Mouse (Mus musculus): Measurements from ENCODE around the gene Selenos. TPM values are rescaled to one million over a fixed set of nuclear protein-coding genes. Genes with fewer than 3 reads are reported as not detected.

Gene Selenos
- polyA plus RNA-seq, 1 experiment from 2014 or later, result 110 TPM

- peak within 1 kb of the TSS; percentile 96 for H3K9ac ChIP-seq (ENCODE audit: low read depth, low read length)
- peak; percentile 64 for ATAC-seq (replicated peaks; ENCODE audit: low FRiP score)
- H3K27ac ChIP-seq (ENCODE audit: low read depth, low read length), result peak within 1 kb of the TSS; percentile 88
- DNase-seq (ENCODE audit: low spot score), result peak; percentile 92
- H3K4me1 ChIP-seq (replicated peaks; ENCODE audit: control insufficient read depth, insufficient read depth, low read length), result peaks cover 23% of the 10 kb centered on the region
- H3K4me2 ChIP-seq, result peak within 1 kb of the TSS; percentile 93
- H3K4me3 ChIP-seq (ENCODE audit: low read depth, low read length), result peak within 1 kb of the TSS; percentile 86
- no peaks in the 10 kb centered on the region for H3K27me3 ChIP-seq (replicated peaks; ENCODE audit: control insufficient read depth, insufficient read depth, low read length)
- peaks cover under 1% of the 10 kb centered on the region; the same call in 1 of the 2 replicates for H3K36me3 ChIP-seq (ENCODE audit: control insufficient read depth, insufficient read depth, low read length)
- under 1% methylated on average over 112 of the region's 123 CpGs for WGBS
- H3K9me3 ChIP-seq (ENCODE audit: control insufficient read depth, low read length), result no peaks in the 10 kb centered on the region
Observed at GRCm38 (mm10) chr7:66108961-66109854, 29.8 kb downstream of the Selenos start, which contains the start of gene Chsy1. Gene Chsy1, plus strand, starts transcription at chr7:66109515.

GRCm38 (mm10) chr7:66109855-66110635, 30.6 kb downstream of the Selenos start:
- DNase-seq (ENCODE audit: low spot score), result peak; percentile 72
- Histone ChIP-seq H3K4me3 (ENCODE audit: low read depth, low read length) (peak overlapping the region; percentile 86), H3K36me3 (ENCODE audit: control insufficient read depth, insufficient read depth, low read length) (peaks cover 3% of the 10 kb centered on the region; the same call in 1 of the 2 replicates), H3K4me1 (replicated peaks; ENCODE audit: control insufficient read depth, insufficient read depth, low read length) (peaks cover 32% of the 10 kb centered on the region), H3K27ac (ENCODE audit: low read depth, low read length) (peak overlapping the region; percentile 88), H3K9me3 (ENCODE audit: control insufficient read depth, low read length) (no peaks in the 10 kb centered on the region), H3K27me3 (replicated peaks; ENCODE audit: control insufficient read depth, insufficient read depth, low read length) (no peaks in the 10 kb centered on the region), H3K9ac (ENCODE audit: low read depth, low read length) (peak overlapping the region; percentile 96), H3K4me2 (peak overlapping the region; percentile 93)
- peak; percentile 4; the same call in 1 of the 2 replicates for ATAC-seq (replicated peaks; ENCODE audit: low FRiP score)
- WGBS, result under 1% methylated on average over 55 of the region's 77 CpGs

GRCm38 (mm10) chr7:66110636-66111112, 31.2 kb downstream of the Selenos start:
- Histone ChIP-seq H3K9me3 (ENCODE audit: control insufficient read depth, low read length) (no peaks in the 10 kb centered on the region), H3K27me3 (replicated peaks; ENCODE audit: control insufficient read depth, insufficient read depth, low read length) (no peaks in the 10 kb centered on the region), H3K36me3 (ENCODE audit: control insufficient read depth, insufficient read depth, low read length) (peaks cover 3% of the 10 kb centered on the region; the same call in 1 of the 2 replicates), H3K4me1 (replicated peaks; ENCODE audit: control insufficient read depth, insufficient read depth, low read length) (peaks cover 37% of the 10 kb centered on the region), H3K9ac (ENCODE audit: low read depth, low read length) (peak overlapping the region; percentile 96), H3K4me2 (peak overlapping the region; percentile 93), H3K4me3 (ENCODE audit: low read depth, low read length) (peak overlapping the region; percentile 86), H3K27ac (ENCODE audit: low read depth, low read length) (peak overlapping the region; percentile 88)
- DNase-seq (ENCODE audit: low spot score) (no peak), ATAC-seq (replicated peaks; ENCODE audit: low FRiP score) (no peak)
- WGBS, result 6% methylated on average over 10 of the region's 10 CpGs

- Histone ChIP-seq H3K4me1 (replicated peaks; ENCODE audit: control insufficient read depth, insufficient read depth, low read length) (peaks cover 42% of the 10 kb centered on the region), H3K27me3 (replicated peaks; ENCODE audit: control insufficient read depth, insufficient read depth, low read length) (no peaks in the 10 kb centered on the region), H3K4me2 (peak overlapping the region; percentile 93), H3K9me3 (ENCODE audit: control insufficient read depth, low read length) (no peaks in the 10 kb centered on the region), H3K9ac (ENCODE audit: low read depth, low read length) (peak overlapping the region; percentile 96), H3K27ac (ENCODE audit: low read depth, low read length) (peak overlapping the region; percentile 88; the same call in 1 of the 2 replicates), H3K36me3 (ENCODE audit: control insufficient read depth, insufficient read depth, low read length) (peaks cover 3% of the 10 kb centered on the region; the same call in 1 of the 2 replicates), H3K4me3 (ENCODE audit: low read depth, low read length) (peak overlapping the region; percentile 86)
- DNase-seq (ENCODE audit: low spot score) (no peak), ATAC-seq (replicated peaks; ENCODE audit: low FRiP score) (no peak)
- 73% methylated on average over 10 of the region's 10 CpGs for WGBS
Observed at GRCm38 (mm10) chr7:66111211-66111610, 31.8 kb downstream of the Selenos start.

GRCm38 (mm10) chr7:66113561-66113960, 34.1 kb downstream of the Selenos start:
- Histone ChIP-seq H3K27me3 (replicated peaks; ENCODE audit: control insufficient read depth, insufficient read depth, low read length) (no peaks in the 10 kb centered on the region), H3K9me3 (ENCODE audit: control insufficient read depth, low read length) (no peaks in the 10 kb centered on the region), H3K4me1 (replicated peaks; ENCODE audit: control insufficient read depth, insufficient read depth, low read length) (peaks cover 64% of the 10 kb centered on the region), H3K27ac (ENCODE audit: low read depth, low read length) (peak overlapping the region; percentile 77), H3K4me2 (peak overlapping the region; percentile 93), H3K9ac (ENCODE audit: low read depth, low read length) (peak overlapping the region; percentile 32), H3K36me3 (ENCODE audit: control insufficient read depth, insufficient read depth, low read length) (peaks cover 3% of the 10 kb centered on the region; the same call in 1 of the 2 replicates), H3K4me3 (ENCODE audit: low read depth, low read length) (peak overlapping the region; percentile 21)
- 46% methylated on average over 3 of the region's 3 CpGs for WGBS
- DNase-seq (ENCODE audit: low spot score) (no peak), ATAC-seq (replicated peaks; ENCODE audit: low FRiP score) (peak; percentile 84)

GRCm38 (mm10) chr7:66115821-66116343, 36.4 kb downstream of the Selenos start:
- Histone ChIP-seq H3K36me3 (ENCODE audit: control insufficient read depth, insufficient read depth, low read length) (peaks cover 3% of the 10 kb centered on the region; the same call in 1 of the 2 replicates), H3K9ac (ENCODE audit: low read depth, low read length) (peak overlapping the region; percentile 40), H3K4me1 (replicated peaks; ENCODE audit: control insufficient read depth, insufficient read depth, low read length) (peaks cover 83% of the 10 kb centered on the region), H3K27ac (ENCODE audit: low read depth, low read length) (no peak overlapping the region), H3K27me3 (replicated peaks; ENCODE audit: control insufficient read depth, insufficient read depth, low read length) (no peaks in the 10 kb centered on the region), H3K9me3 (ENCODE audit: control insufficient read depth, low read length) (no peaks in the 10 kb centered on the region), H3K4me3 (ENCODE audit: low read depth, low read length) (0 out of 2 replicates have a peak overlapping the region, but pooled peaks have one; percentile 12), H3K4me2 (peak overlapping the region; percentile 58)
- no peak for ATAC-seq (replicated peaks; ENCODE audit: low FRiP score)
- WGBS, result 60% methylated on average over 11 of the region's 11 CpGs
- DNase-seq (ENCODE audit: low spot score), result no peak

GRCm38 (mm10) chr7:66116906-66117482, 37.5 kb downstream of the Selenos start:
- Histone ChIP-seq H3K27me3 (replicated peaks; ENCODE audit: control insufficient read depth, insufficient read depth, low read length) (no peaks in the 10 kb centered on the region), H3K36me3 (ENCODE audit: control insufficient read depth, insufficient read depth, low read length) (peaks cover 3% of the 10 kb centered on the region; the same call in 1 of the 2 replicates), H3K9ac (ENCODE audit: low read depth, low read length) (peak overlapping the region; percentile 40; the same call in 1 of the 2 replicates), H3K4me2 (peak overlapping the region; percentile 58), H3K27ac (ENCODE audit: low read depth, low read length) (no peak overlapping the region), H3K4me1 (replicated peaks; ENCODE audit: control insufficient read depth, insufficient read depth, low read length) (peaks cover 86% of the 10 kb centered on the region), H3K9me3 (ENCODE audit: control insufficient read depth, low read length) (no peaks in the 10 kb centered on the region), H3K4me3 (ENCODE audit: low read depth, low read length) (no peak overlapping the region)
- WGBS, result 44% methylated on average over 8 of the region's 8 CpGs
- ATAC-seq (replicated peaks; ENCODE audit: low FRiP score), result no peak
- DNase-seq (ENCODE audit: low spot score), result no peak
